Mouse (Mus musculus) lung, adult 2 months (tissue): ENCODE measurements around the gene Umad1.

Experiments used
- CTCF ChIP-seq: fragments of 200-500 bp; IDR thresholded peaks from 2 replicates; pipeline ENCODE4 v1.5.1; 2011; ENCODE audit warnings: mild to moderate bottlenecking, low read length, control low read depth; ENCODE audit not compliant: insufficient read depth
- POLR2A ChIP-seq: fragments of 200-500 bp; IDR thresholded peaks from 2 replicates; pipeline ENCODE4 v1.6.1; 2011; ENCODE audit warnings: low read depth, mild to moderate bottlenecking, control low read depth, low read length, borderline replicate concordance; ENCODE audit errors: extremely low read depth

- TF ChIP-seq POLR2A (no peak), CTCF (no peak)
Measured at GRCm38 (mm10) chr6:8465388-8465787, 206.3 kb downstream of the Umad1 start.
